Mouse (Mus musculus): ENCODE data around the gene Car5b. TPM values are rescaled to one million over a fixed set of nuclear protein-coding genes. Genes with fewer than 3 reads are reported as not detected.

Car5b gene
- total RNA-seq, 2 experiments from 2014 or later = 3.2 to 7.1 TPM

DNA sequence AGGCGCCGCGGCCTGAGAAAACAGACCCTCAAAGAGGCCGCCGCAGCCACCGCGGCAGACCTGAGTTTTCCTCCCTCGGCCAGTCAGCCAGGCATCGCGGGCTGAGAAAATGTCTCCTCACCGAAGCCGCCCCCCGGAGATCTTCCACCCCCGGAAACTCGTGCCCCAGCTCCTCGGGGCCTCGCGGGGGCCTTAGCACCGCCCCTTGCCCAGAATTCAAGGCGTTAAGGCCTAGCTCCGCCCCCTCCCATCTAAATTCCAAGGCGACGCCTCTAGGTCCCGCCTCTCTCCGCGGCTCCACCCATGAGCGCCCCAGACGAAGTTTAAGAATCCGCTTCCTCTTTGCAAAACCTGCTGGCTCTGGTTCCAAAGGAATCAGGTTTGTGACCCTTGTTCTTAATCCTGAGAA lies 69.3 kb downstream of the Car5b start, which contains the start of gene Zrsr2:
Gene Zrsr2 (minus strand): TSS at position 195 of the 409 bp plus-strand sequence.
- peak; percentile 90 for DNase-seq

DNA sequence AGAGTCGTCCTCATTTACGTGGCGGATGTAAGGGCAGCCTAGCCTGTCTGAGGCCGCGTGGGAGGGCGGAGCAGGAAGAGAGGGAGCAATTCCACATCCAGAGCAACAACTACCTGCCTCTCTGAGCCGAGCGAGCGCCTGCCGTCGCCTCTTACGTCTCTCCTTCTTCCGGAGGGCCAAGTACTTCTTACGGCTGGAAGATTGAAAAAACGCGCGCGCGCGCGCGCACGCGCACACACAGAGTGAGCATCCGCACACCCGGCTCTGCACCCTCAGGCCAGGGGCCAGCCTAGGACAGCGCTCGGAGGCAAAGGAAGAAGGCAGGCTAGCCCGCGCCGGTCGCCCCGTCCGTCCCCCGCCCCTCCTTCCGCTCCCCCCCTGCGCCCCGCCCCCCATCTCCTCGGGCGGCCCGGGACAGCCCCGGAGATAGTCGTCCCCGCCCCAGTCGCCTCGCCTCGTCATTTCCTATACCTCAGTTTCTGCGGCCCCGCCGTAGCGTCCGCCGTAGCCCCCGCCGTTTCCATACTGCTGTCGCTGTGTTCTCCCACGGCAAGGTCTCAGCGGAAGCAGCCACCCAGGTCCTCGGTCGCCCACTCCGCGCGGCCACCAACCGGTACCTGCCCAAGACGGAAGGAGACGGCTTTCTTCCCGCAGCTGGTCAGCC lies 69.9 kb downstream of the Car5b start:
- peak; percentile 81 for DNase-seq

DNA sequence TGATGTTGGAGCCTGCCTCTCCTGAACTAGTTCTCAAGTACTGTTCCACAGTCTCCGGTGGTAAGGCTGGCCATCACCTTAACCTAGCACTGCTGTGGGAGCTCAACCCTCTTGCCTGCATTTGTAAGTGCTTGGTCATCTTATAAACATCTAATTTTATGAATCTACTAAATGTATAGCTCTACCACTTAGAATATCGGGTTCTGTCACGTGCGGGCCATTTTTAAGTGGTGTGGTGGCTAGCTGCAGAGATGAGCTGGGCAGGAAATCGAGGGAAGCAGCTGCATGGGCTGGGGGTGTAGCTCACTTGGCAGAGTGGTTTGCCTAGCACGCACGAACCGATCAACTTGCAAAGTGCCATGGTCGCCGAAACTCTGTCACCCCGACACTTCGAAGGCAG lies 70.4 kb downstream of the Car5b start:
- DNase-seq = no peak

DNA sequence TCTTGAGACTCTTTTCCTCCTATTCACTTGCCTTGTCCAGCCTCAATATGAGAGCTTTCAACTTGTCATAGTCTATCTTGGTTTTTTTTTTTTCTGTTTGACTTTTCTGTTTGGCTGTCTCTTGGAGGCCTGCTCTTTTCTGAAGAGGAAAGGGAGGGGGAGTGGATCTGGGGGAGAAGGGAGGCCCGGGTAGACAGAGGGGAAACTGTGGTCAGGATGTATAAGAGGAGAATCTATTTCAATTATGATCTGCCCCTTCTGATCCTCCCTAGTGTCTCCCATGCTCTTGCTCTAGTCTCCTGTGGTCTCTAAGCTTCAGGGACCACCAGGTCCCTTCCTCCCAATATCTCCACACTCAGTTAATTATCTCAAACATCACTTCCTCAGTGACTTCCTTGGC lies 76.2 kb downstream of the Car5b start:
- no peak for DNase-seq

DNA sequence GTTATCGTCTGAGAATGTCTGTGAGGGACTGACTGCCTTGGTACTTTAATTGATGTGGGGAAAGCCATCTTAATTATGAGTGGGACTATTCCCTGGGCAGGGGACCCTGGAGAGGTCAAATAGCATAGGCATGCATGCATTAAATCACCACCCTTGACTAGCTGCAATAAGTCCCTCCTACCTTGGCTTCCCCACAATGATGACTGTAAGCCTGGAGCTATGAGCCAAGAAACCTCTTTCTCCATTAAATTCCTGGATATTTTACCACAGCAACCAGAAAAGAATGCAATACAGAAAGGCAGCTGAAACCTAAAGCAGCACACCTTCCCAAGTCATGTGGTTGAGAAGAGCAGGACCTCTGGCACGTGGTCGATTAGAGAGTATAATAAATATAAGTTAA lies 83.4 kb downstream of the Car5b start:
- no peak for DNase-seq

DNA sequence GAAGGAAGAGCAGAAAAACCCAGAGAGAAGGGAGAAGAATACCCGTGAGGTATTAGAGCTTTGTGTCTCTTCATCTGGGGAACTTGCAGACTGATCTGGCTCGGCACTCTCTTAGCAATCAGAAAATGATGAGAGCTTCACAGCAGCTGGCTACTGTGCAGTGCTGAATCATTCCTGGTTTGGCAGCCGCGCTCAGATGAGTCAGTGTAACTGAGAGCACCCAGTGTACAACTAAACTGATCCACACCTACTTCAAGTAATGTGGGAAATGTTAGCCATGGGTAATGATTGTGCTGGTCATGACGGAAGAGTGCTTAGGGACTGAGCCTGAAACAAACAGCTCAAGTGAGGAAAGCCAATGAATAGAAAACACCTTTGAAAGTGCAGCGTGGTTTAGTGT lies 89.2 kb downstream of the Car5b start:
- DNase-seq = peak; percentile 33

DNA sequence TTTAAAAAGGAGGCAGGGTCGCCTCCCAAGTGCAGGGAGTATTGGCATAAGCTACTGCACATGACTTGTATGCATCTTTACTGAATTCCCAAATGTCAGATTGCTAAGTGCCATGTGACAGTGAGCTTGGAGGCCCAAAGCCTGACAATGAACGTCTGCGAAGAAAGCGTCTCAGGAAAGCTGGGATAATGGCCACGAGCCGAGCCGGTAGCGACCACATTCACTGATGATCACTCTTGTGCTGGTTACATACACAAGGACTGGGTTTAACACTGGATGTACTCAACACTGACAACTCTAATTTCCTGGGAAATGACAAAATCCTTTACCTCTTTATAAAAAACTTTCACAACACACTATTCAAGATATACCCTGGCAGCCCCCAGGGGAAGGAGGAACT lies 93.1 kb downstream of the Car5b start:
- no peak for DNase-seq

DNA sequence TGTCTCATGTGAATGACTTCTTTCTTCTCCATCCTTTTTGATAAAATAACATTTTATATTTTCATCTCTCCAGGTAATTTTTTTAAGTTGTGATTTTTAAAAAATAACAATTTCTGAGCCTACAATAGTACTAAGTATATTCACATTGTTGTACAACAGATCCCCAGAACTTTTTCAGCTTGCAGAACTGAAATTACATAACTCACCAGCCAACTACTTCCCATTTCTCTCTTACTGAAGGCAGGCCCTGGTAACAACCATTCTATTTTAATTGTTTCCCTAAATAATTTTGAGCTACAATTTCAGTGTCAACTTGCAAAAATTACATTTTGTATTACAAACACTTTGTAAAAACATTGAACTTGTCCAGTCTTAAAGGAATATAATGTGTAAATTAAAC lies 98.2 kb downstream of the Car5b start:
- DNase-seq = no peak

Other genes starting within 250 kb of the Car5b start
- gene Ap1s2, start 119.0 kb downstream of the Car5b start, total RNA-seq (2021) = 10 to 100 TPM; 18.6 to 21.7 TPM
- gene Zrsr2, start 69.3 kb downstream of the Car5b start, total RNA-seq (2021) = 10 to 100 TPM; 24.4 to 27.4 TPM
- 1 to 10 TPM; 5.4 to 9.2 TPM for gene Siah1b, start 48.5 kb upstream of the Car5b start, total RNA-seq (2021)
- under 1 TPM in 1 of 2 experiments, not detected in 1; 0.24 TPM for gene Cltrn, start 60.8 kb upstream of the Car5b start, total RNA-seq (2021)
- 10 to 100 TPM; 25.7 to 29.8 TPM for gene Ace2, start 111.3 kb upstream of the Car5b start, total RNA-seq (2021)
- gene Bmx, start 230.2 kb upstream of the Car5b start, total RNA-seq (2021) = 1 to 10 TPM; 1.1 to 1.4 TPM
- gene Pir, start 241.4 kb upstream of the Car5b start, total RNA-seq (2021) = 1 to 10 TPM; 3.6 to 7.1 TPM

Data from adrenal gland, postnatal 10 days (tissue).